Mouse (Mus musculus) myocyte (in vitro differentiated cells): ENCODE results near the gene Zfp963.

Experiments used
- CEBPB ChIP-seq: IDR thresholded peaks from 2 replicates; pipeline ENCODE4 v1.6.1; 2011; ENCODE audit warnings: mild to moderate bottlenecking, moderate library complexity; ENCODE audit not compliant: poor library complexity, insufficient read depth, severe bottlenecking
- E2F4 ChIP-seq: IDR thresholded peaks from one replicate; pipeline ENCODE4 v1.6.1; 2011; ENCODE audit warnings: mild to moderate bottlenecking, control low read depth, moderate library complexity; ENCODE audit not compliant: insufficient read depth
- MAX ChIP-seq: IDR thresholded peaks from one replicate; pipeline ENCODE4 v1.6.1; 2011; ENCODE audit warnings: low read depth, mild to moderate bottlenecking, control low read depth
- POLR2A ChIP-seq: IDR thresholded peaks from one replicate; pipeline ENCODE4 v1.6.1; 2011; ENCODE audit warnings: low read depth, mild to moderate bottlenecking, control low read depth, moderate library complexity; ENCODE audit not compliant: insufficient read length
- POLR2AphosphoS2 ChIP-seq: IDR thresholded peaks from one replicate; pipeline ENCODE4 v1.6.1; 2011; ENCODE audit warnings: low read depth, control low read depth; ENCODE audit not compliant: insufficient read length
- SRF ChIP-seq: IDR thresholded peaks from one replicate; pipeline ENCODE4 v1.6.1; 2011; ENCODE audit warnings: low read depth; ENCODE audit not compliant: control insufficient read depth, insufficient read length
- TCF12 ChIP-seq: IDR thresholded peaks from one replicate; pipeline ENCODE4 v1.6.1; 2011; ENCODE audit warnings: mild to moderate bottlenecking, control low read depth; ENCODE audit not compliant: poor library complexity, insufficient read depth, severe bottlenecking
- USF1 ChIP-seq: IDR thresholded peaks from one replicate; pipeline ENCODE4 v1.6.1; 2011; ENCODE audit warnings: low read depth, mild to moderate bottlenecking, control low read depth, moderate library complexity

- TF ChIP-seq USF1 = no peak
- no peak for TF ChIP-seq POLR2A
- no peak for TF ChIP-seq SRF
- TF ChIP-seq E2F4 = no peak
- no peak for TF ChIP-seq CEBPB
- TF ChIP-seq POLR2AphosphoS2 = no peak
- no peak for TF ChIP-seq MAX
- TF ChIP-seq TCF12 = no peak
These were observed 47.9 kb upstream of the Zfp963 start for GRCm38 (mm10) chr8:69797661-69798060.
